Mouse (Mus musculus) left cerebral cortex, adult 2 months (tissue): ENCODE measurements around the gene Ccdc141. TPM values are rescaled to one million over a fixed set of nuclear protein-coding genes. Genes with fewer than 3 reads are reported as not detected.

Source experiments
- DNase-seq, 2 experiments: peaks; one replicate each; pipeline ENCODE4 v3.0.0; 2021 to 2022; ENCODE audit warnings: low spot score in 2 of 2, mixed read lengths in 1 of 2; ENCODE audit errors: extremely low spot score in 1 of 2
- H3K27ac ChIP-seq: fragments of 200-600 bp; 2 replicates; pipeline ENCODE4 v1.8.1; 2022
- H3K4me3 ChIP-seq: fragments of 200-600 bp; 2 replicates; pipeline ENCODE4 v1.8.1; 2022
- CTCF ChIP-seq: fragments of 200-600 bp; IDR thresholded peaks from 2 replicates; pipeline ENCODE4 v1.8.1; 2022; ENCODE audit warnings: antibody characterized with exemption, mild to moderate bottlenecking, moderate library complexity
- intact Hi-C: fragments of 180-260 bp; cut with DNase I; formaldehyde crosslinking; loops from one replicate; pipeline ENCODE4 v1.15.1; 2025
- total RNA-seq, 2 experiments: library from RNA; stranded (reverse); gene quantifications; 2 replicates each; pipeline ENCODE4 v1.2.3; 2021

Gene Ccdc141
- total RNA-seq, 2 experiments from 2014 or later, result 18.5 to 28.2 TPM

DNA sequence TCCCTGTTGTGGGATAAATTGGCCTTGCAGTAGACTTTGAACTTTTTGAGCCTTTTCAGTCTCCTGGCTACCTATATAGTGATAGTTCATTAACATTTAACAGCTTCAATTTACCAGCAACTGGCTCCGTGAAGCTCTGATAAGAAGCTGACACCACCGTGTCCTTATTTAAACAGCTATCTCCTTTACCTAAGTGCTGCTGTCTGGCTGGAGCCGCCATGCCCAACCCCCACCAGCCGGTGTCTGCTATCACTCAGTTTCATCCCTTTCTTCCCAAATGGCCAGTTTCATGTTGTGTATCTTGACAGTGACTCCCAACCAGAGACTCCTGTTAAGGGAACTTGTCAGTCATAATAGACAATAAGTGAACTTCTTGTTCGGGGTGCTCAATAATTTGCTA is 186.8 kb downstream of the Ccdc141 start:
- no peak for DNase-seq
- no peak for TF ChIP-seq CTCF
- H3K4me3 ChIP-seq, result no peak overlapping the region
- no peak overlapping the region for H3K27ac ChIP-seq
- intact Hi-C loops, result no loop called here

DNA sequence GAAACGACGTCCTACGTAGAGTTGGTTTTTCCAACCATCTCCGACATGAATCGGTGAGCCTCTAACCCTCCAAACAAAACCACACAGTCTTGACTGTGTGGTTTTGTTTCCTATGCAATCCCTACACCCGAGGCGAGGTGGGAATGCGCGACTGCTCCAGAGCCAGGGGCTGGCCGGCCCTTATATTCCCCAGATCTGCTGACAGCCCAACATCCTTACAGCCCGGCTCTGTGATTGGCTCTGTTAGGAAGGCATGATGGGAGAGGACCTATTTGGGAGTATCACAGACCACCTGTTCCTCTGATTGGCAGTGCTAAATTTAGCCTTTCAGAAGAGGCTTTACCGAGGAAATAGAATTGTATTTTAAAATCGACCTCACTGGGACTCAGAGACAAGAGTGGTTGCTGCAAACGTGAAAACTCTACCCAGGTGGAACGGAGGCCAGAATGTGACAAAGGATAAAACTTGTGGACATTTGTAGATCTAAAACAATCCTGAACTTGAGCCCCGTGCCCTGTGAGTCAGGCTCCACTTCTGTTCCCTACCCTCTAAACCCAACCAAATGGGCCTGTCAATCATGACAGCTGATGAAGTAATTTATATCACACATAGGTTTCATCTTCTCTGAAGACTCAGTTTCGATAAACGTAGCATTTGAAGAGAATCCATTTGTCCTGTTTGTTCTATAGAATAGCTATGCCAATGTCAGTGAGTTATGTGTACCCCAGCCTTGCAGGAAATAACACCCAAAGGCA is 187.9 kb downstream of the Ccdc141 start, which contains the start of gene Ttn:
Ttn (minus strand) TSS at position 157 of the 755 bp plus-strand sequence.
- H3K27ac ChIP-seq, result no peak within 1 kb of the TSS
- no peak for TF ChIP-seq CTCF
- DNase-seq, result no peak
- intact Hi-C loops, result no loop called here
- H3K4me3 ChIP-seq, result no peak within 1 kb of the TSS

DNA sequence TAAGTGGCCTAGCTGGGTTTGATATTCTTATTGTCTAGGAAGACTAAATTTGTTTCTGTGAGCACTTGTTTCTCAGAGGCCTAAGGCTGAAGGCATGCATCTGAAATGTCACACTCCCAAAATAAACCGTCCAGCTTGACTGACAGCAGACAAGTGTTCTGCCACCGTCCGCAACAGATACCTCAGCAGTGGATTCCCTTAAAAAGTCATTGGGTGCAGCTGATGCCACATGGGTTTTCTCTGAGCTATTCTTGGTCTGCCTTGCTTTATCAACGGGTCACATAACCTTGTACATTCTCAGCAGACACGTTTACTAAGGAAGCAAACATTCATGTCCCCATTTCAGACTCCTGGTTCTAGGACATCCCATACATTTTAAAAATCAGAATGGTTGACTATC is 188.7 kb downstream of the Ccdc141 start:
- H3K4me3 ChIP-seq, result no peak overlapping the region
- intact Hi-C loops, result no loop called here
- no peak overlapping the region for H3K27ac ChIP-seq
- no peak for TF ChIP-seq CTCF
- no peak for DNase-seq

DNA sequence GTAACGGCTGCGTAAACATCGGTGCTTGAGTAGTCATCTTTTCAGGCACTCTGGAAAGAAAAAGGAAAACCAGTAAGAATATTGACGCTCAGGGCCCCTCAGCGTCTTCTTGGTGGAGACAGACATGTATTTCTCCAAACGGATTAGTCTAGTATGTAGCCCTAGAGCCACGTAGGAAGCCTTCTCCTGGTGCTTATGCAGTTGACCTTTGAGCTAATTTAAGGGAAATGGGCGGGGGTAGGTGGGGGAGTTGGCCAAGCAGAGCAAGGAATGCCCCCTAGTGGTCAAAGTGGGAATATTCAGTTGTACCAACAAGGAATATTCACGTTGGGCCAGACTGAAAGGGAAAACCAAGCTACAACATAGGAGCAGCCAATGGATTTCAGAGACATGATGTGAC is 190.3 kb downstream of the Ccdc141 start:
- DNase-seq, result no peak
- peak; percentile 66 for TF ChIP-seq CTCF
- Histone ChIP-seq H3K4me3 (no peak overlapping the region), H3K27ac (no peak overlapping the region)
- intact Hi-C loops, result no loop called here

DNA sequence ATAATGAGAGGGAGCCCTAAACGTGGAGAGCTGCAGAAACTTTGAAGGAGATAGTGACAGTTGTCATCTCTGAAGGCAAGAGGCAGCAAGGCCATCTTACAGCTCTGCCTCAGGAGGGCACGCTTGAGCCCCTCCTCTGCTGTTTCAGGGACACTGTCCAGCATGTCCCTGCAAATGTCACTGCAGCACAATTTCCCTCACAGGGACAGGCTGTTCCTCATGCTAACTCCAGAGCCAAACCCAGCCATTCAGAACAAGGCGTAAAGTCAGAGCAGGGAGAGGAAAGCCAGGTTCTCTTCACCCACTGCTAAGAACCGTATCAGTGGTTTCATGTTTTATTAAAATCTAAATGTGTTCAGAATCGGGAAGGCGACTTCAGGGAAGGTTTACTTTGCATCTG is 192.8 kb downstream of the Ccdc141 start:
- Histone ChIP-seq H3K4me3 (no peak overlapping the region), H3K27ac (no peak overlapping the region)
- intact Hi-C loops, result loop anchor here (10.0 kb wide), 2 partner anchors 227 to 287 kb away; no protein-coding TSS in a partner anchor
- DNase-seq, result no peak
- TF ChIP-seq CTCF, result no peak

DNA sequence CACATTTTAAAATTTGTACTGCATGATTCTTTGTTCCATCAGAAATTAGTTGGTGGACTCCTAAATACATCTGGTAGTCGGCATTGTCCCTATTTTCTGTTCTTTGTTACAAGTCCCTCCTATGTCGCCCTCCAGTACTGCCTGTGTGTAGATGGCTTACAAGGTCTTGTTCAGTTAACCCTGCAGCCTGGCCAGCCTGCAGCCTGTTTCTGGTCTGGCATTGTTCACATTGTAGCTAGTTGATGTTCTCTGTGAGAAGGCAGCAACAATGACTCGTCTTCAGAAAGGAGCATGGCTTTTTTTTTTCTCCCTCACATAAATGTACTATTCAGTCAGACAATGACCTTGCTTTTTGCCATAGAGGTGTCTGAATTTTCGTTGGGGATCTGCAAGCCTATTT is 198.4 kb downstream of the Ccdc141 start:
- intact Hi-C loops, result loop anchor here (5.0 to 10.0 kb wide), 3 partner anchors 233 to 735 kb away; no protein-coding TSS in a partner anchor

DNA sequence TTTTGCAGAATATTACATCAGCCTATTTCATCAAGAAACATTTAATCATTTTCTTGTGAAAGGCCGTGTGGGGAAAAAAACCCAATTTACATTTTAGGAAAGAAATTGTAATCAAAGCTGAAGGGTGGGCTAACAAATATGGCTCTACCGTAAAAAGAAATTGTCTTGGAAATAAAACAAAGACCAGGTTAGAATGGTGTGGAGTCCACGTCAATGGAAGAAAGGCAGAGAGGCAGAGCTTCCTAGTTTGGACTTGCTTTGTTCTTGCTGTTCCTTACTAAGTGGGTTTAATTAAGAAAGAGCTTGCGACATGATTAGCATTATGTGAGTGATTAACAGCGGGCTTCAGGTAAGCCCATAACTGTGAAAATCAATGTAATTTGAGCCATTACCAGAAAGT is 199.4 kb downstream of the Ccdc141 start:
- no peak overlapping the region for H3K27ac ChIP-seq
- intact Hi-C loops, result loop anchor here (1.0 to 10.0 kb wide), 4 partner anchors 234 to 736 kb away; no protein-coding TSS in a partner anchor
- H3K4me3 ChIP-seq, result peak overlapping the region; percentile 23; the same call in 1 of the 2 replicates
- TF ChIP-seq CTCF, result no peak
- DNase-seq, result no peak

More for the DNA sequence above, 198.4 kb downstream of the Ccdc141 start:
- H3K27ac ChIP-seq, result no peak overlapping the region
- no peak for TF ChIP-seq CTCF
- no peak overlapping the region for H3K4me3 ChIP-seq
- no peak for DNase-seq

DNA sequence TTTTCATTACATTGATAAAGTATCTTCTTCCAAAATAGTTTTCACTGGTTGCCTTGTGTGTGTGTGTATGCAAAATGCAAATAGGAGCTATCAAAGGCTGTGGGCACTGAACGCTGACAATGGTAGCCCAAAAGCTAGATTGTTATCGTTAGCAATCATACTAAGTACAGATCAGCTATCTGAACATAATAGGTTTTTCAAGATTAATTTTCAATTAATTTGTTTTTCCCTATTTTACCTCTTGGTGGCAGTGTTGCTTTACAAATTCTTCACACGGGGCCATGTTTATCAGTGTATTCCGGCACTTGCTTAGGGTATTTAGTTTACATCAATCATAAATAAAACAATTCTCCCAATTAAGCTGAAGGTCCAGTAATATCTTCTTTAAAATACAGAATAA is 199.8 kb downstream of the Ccdc141 start:
- Histone ChIP-seq H3K27ac (no peak overlapping the region), H3K4me3 (peak overlapping the region; percentile 23; the same call in 1 of the 2 replicates)
- intact Hi-C loops, result loop anchor here (1.0 to 10.0 kb wide), 4 partner anchors 234 to 737 kb away; no protein-coding TSS in a partner anchor
- TF ChIP-seq CTCF, result peak; percentile 68
- DNase-seq, result no peak

DNA sequence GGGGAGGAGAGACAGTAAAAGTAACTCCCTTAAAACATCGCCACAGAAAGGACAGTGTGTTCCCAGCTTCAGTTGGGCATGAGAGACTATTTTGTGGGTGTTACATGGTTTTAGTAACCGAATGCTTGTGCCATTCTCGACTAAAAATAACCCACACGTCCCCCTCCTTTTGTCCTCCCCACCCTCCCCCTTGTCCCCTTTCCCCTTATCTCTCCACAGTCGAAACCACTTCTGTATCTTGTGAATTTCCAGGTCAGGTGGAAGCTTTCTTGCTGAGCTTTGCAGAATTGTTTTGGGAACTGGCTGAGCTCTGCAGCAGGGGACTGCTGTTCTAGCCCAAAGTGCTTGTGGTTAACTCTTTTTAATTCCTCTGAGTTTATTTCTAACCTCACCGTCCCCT is 200.2 kb downstream of the Ccdc141 start:
- H3K4me3 ChIP-seq, result no peak overlapping the region
- DNase-seq, result no peak
- H3K27ac ChIP-seq, result no peak overlapping the region
- intact Hi-C loops, result loop anchor here (5.0 to 10.0 kb wide), 3 partner anchors 235 to 737 kb away; no protein-coding TSS in a partner anchor
- no peak for TF ChIP-seq CTCF

DNA sequence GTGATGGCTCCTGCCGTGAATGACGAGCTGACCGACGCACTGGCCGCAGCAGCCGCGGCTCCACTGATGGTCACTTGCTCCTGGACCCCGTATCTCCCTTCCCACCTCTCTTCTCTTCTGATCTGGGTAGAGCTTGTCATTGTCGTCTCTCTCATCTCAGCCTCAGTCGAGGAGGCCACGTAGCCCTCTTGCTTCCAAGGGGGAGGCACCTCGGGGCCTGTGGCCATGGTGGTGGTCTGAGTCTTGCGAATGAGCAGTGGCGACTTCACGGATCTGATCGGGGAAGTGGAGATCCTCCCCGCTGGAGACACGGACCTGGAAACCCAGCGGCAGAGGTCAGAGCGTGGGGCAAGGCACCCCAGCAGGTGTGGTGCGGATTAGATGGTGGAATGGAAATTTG is 200.8 kb downstream of the Ccdc141 start:
- intact Hi-C loops, result loop anchor here (1.0 to 10.0 kb wide), 4 partner anchors 40 to 738 kb away; no protein-coding TSS in a partner anchor
- no peak for TF ChIP-seq CTCF
- DNase-seq, result no peak
- Histone ChIP-seq H3K4me3 (no peak overlapping the region), H3K27ac (no peak overlapping the region)

DNA sequence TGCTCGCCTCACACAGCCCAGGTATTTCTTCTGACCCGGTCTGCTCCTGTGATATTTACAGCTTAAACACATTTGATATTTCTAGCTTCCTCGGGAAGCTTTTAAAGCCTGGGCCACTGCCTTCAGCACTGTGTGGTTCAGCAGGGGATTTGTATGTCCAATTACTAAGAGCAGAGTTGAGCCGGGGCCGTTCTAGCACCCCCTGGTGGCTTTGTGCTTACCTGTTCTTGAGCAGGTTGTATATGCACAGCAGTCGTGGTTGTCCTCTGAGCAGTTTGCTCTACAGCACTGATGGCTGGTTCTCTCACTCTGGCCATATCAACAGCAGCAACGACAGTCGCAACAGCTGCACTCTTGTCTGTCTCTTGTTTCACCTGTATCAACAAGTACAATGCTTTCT is 201.5 kb downstream of the Ccdc141 start:
- no peak overlapping the region for H3K27ac ChIP-seq
- TF ChIP-seq CTCF, result peak; percentile 77
- intact Hi-C loops, result loop anchor here (1.0 kb wide), 1 partner anchor 40 kb away; no protein-coding TSS in a partner anchor

DNA sequence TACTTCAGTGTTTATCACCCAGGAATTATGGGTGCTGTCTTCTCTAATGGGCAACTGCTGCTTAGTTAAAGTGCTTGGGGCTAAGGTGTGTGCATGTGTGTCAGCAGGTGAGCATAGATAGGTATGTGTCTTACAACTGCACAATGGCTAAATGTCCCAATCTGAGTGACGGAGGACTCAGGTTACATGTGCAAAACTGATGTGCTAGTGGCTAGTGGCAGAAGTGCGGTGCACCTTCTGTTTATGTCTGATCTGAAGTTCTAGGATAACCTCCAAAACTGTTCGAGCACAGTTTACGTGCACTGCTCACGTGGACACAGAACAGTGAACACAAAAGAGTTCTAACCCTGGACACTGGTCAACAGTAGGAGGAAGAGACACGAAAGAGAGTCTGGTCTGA is 203.9 kb downstream of the Ccdc141 start:
- intact Hi-C loops, result no loop called here

More for the DNA sequence above, 201.5 kb downstream of the Ccdc141 start:
- no peak overlapping the region for H3K4me3 ChIP-seq
- peak; percentile 64 to 68 for DNase-seq

DNA sequence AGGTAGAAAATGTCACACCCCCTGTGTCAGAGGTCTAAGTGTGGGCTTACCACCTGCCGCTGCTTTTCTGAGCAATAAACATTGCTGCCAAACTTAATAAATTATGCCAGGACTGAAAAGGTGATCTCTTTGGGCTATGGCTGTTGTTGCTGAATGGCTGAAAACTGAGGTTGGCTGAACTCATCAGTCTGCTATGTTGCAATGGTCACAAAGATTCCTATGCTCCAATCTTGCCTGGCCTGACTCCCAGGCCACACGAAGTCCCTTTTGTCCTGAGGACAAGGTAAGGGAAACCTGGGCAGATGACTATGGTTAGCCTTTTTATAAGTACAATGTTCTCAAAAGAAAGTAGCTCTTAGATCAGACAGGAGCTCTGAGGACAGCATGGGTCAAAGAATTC is 204.4 kb downstream of the Ccdc141 start:
- no peak for DNase-seq
- intact Hi-C loops, result no loop called here
- TF ChIP-seq CTCF, result no peak
- H3K27ac ChIP-seq, result no peak overlapping the region
- H3K4me3 ChIP-seq, result no peak overlapping the region

More for the DNA sequence above, 203.9 kb downstream of the Ccdc141 start:
- Histone ChIP-seq H3K4me3 (no peak overlapping the region), H3K27ac (no peak overlapping the region)
- no peak for TF ChIP-seq CTCF
- DNase-seq, result no peak
